Mouse (Mus musculus) kidney, postnatal 14 days (tissue): ENCODE data around the gene Ankrd12.

ENCODE experiments used
- DNase-seq: peaks from one replicate; pipeline ENCODE4 v3.0.0; 2022; ENCODE audit warnings: mixed read lengths

Ankrd12 gene

DNA sequence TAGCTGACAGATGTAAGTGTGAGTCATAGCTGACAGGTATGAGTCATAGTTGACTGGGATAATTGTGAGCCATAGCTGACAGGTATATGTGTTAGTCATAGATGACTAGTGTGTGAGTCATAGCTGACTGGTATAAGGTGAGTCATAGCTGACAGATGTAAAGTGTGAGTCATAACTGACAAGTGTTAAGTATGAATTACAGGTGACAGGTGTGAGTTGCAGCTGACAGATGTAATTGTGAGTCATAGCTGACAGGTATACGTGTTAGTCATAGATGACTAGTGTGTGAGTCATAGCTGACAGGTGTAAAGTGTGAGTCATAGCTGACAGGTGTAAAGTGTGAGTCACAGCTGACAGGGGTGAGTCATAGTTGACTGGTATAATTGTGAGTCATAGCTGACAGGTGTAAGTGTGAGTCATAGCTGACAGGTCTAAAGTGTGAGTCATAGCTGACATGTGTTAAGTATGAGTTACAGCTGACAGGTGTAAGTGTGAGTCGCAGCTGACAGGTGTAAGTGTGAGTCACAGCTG is 115.2 kb downstream of the Ankrd12 start:
- no peak for DNase-seq

DNA sequence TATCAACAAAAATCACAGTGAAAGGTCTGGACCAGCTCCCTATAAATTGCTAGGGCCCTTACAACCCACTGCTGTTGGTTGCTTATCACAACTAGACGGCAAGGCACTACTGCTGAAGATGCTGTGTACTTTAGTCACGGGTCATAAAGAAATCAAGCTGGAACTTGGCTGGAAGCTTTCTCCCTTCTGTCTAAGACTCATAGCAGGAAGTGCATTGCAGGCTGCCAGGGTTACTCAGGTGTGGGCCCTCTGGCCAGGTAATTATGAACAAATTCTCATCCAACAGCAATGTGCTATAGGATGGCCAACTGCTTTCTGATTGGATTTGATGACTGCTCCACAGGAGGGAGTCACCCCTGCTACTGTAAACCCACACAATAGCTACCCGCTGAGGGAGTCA is 117.9 kb downstream of the Ankrd12 start:
- no peak for DNase-seq

DNA sequence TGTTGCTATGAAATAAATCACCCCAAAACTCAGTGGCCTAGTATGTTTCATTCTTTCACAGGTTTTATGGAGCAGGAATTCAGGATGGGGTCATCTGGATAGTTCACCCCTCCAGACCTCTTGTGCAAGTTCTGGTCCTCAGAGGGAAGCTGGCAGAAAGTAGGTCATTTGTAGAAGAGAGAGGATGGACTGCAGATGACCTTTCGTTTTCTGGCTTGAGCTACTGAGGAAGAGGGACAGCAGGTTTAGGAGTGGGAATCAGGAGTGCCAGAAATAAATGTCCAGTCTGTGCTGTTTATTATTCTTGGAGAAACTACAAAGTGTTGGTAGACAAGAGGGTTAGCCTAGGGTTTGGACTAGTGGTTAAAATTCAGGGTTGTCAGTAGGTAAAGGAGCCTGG is 118.5 kb downstream of the Ankrd12 start:
- no peak for DNase-seq

DNA sequence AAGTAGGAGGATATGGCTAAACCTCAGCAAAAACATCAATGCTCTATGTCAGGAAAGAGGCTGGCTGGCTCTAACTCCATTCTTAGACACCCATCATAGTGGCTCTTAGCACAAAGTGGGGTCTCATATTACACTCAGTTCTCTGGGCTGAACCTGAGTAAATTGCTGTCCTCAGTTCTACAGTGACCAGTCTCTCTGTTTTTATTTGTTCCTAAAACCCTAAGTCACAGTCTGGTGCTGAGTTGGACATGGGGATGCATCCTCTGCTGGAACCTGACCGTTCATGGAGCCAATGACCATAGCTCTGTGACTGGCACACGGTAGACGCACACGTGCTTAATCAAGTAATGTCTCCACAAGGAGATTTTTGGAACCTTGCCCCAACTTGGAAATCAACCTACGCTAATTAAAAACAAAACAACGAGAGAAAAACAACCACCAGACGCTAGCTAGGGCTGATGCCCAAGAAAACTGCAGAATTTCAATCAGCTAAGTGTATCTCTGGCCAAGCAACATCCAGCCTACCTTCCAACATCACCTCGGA is 119.0 kb downstream of the Ankrd12 start:
- DNase-seq: no peak

DNA sequence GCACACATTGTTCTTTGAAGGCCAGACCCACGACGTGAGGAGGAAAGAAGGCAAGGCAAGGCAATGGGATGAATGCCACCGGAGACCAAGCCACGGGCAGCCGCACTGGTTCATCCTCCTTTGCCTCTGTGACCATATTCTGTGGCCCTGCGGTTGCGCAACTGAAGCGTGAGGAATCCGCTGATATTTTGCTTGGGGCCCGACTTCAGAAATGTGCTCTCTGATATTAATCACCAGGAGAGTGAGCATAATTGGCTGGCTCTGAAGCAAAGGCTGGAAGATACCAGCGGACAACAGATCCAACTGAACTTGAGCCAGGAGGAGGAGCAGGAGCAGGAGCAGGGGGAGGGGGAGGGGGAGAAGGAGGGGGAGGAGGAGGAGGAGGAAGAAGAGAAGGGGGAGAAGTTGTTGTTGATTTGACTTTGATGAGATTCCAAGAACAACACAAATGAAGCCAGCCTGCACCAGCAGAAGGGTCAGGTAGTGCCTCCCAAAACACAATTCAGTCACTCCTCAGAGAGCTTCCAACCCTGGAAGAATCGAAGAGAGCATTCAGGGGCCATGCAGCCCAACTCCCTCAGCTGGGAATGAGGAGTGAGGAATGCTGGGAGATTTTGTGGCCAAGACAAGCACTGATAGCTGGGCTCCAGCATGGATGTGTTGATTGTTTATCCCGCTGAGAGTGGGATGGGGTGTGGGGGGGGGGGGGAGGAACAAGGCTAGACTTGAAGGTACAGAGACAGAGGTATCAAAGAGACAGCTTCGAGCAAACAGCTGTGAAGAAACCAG is 119.7 kb downstream of the Ankrd12 start:
- DNase-seq: peak; percentile 58

DNA sequence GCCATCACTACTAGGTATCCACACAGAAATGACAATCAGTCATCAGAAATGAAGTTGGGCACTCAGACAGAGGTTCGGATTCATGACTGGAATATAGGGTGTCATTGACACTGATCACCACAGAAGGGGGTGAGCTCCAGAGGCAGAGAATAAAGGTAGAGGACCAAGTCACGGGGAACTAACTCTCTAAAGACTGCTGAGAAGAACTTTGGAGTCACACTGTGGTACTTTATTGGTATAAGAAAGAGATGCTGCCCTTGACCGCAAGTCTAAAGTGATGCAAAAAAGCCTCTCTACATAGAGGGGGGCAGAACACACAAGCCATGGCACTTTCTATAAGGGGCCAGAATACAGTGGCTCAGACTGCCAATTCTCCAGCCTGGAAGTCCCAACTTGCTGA is 120.7 kb downstream of the Ankrd12 start:
- DNase-seq: no peak

DNA sequence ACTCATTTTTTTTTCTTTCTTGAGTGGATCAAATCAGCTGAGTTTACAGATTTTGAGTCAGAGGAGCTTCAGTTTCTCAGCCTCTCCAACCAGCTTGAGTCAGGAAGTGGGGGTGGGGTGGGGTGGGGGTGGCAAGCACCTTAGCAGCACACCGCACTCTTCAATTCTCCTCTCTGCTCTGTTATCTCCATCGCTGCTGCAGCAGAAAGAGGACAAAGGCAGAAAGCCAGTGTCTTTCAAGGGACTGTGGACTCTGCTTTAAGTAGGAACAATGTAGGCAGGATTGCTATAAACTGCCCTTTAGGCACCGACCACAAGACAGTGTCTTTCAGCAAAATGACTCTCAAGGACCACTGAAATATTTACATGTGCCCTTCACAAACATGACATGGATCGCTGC is 122.9 kb downstream of the Ankrd12 start:
- no peak for DNase-seq

DNA sequence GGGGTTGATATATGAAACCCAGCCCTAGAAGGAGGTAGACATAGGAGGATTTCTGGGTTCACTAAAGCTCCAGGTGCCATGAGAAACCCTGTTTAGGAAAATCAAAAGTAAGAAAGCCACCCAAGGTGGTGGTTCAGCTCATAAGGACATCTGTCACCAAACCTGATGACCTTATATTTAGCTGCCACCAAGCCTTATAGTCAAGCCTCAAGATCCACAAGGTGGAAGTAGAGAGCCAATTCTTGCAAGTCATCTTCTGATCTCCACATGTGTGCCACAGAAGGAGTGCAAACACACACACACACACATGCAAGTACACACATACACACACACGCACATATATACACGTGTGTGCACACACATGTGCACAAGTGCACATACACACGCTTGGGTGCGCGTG is 124.8 kb downstream of the Ankrd12 start:
- no peak for DNase-seq

DNA sequence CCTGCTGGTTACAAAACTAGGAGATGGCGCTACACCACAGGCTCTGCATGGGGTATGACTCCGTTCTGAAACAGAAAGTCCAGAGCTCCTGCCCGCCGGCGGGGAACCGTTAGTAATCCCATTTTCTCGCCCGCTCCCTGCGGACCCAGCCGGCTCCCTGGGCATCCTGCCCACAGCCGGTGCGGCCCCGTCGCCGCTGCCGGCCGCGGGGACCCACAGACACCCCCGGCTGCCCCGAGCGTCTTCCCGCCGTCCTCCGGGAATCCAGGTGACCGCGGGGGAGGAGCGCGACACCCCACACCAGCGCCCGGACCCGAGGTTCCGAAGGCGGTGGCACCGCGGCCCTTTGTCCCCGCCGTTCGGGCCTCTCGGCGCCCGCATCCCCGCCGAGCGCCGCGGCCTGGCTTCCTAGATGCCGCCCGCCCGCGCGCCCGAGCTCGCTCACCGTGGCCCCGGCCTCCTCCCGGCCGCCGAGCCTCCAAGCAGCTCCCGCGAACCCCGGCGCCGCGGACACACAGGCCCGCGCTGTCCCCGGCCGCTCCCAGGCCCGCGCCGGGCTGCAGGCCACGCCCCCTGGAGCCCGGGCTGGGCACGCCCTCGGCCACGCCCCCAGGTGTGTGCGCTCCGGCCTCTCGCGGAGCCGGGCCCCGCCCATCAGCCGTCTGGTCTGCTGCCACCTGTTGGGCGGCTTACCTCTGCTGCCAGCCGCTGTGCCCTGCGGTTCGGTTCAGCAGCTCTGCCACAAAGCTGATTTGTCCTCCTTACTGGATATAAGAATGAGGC is 126.1 kb downstream of the Ankrd12 start, which contains the start of gene Twsg1:
Twsg1 (minus strand) TSS at position 605 of the 783 bp plus-strand sequence.
- peak; percentile 98 for DNase-seq

DNA sequence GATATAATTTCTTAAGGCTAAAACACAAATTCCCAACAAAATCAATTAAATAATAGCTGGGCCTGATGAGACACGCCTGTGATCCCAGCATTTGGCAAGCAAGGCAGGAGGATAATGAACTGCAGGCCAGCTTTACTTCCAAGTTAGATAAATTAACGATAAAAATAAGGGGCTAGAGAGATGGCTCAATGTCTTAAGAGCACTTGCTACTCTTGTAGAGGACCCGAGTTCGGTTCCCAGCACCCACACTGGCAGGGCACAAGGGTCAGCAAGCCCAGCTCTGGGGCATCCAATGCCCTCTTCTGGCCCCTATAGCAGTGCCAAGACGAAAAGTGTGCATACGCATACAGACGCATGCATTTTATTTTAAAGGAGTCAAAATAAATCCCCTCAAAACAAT is 126.7 kb downstream of the Ankrd12 start:
- no peak for DNase-seq

DNA sequence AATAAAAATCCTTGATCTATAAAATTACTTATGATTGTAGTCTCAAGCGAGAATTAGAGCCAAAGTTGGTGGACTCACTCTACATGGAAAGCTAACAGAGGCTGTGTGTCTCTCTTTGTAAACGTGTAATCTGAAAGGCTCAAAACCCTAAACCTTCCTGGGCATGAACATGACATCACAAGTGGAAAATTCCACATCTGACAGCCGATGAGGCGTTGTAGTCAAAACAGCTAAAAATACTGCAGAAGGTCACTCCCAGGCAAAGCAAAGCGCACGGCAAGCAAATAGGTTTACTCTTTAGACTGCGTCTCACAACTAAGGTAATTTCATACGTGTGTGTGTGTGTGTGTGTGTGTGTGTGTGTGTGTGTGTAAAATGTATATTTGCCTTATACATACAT is 129.6 kb downstream of the Ankrd12 start:
- peak; percentile 50 for DNase-seq

DNA sequence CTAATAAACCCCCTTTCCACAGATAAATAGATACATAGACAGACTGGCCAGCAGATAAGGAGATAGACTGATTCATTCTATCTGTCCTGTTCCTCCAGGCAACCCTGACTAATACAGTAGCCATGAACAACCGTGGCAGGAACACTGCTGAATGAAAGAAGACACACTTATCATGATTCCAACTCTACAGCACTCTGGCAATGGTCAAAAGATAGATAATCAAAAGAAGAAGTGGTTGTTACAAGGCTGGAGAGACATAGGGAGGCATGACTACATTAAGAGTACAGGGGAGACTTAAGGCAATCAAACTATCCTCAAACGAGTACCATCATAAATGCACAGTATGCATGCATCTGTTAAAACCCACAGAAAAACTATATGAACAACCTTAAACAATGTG is 131.5 kb downstream of the Ankrd12 start:
- DNase-seq: no peak

DNA sequence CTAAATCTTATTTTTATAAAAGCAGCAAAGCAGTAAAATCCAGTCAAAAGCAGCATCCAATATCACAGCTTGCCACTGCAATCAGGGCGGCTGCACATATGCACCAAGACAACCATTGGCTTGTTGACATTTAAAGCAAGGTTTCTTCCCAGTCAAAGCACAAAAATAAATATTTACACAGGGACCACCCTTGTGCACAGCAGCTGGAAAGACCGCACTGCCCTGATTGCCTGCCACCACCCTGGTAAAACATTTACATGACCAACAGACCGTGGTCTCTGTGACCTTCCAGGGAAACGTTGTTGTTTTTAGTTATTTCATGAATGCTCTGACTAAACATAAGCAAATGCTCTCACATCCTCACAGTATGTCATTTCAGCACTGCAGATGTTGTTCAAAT is 134.5 kb downstream of the Ankrd12 start:
- peak; percentile 65 for DNase-seq

DNA sequence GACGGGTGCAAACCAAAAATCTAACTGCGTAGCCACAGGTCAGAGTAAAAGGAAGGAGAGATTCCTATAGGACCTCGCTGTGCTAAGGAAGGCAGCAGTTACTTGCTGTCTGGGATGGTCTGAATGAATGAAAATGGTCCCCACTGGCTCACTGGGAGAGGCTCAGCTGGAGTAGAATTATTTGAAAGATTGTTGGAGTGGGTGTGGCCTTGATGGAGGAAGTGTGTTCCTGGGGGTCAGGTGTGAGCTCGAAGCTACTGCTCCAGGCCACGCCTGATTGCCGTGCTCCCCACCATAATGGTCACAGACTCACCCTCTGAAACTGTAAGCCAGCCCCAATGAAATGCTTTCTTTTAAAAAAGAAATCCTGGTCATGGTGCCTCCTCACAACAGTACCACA is 135.6 kb downstream of the Ankrd12 start:
- no peak for DNase-seq

DNA sequence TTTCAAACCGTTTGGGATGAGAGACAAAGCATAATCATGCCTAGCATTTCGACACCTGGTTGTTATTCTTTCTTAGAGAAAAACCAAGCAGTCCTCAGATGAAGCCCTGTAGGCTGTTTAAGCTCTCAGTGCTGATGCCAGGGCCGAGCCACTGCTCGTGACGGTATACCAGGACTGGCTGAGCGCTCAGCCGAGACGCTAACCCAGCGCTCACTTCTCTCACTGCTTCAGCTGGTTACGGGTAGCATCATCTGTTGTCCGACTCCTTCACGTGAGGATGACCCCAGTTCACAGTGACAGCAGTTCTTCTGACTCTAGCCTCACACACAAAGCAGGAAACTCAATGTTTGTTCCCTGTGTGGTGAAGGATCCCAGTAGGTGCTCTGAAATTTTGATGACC is 136.7 kb downstream of the Ankrd12 start:
- DNase-seq: no peak

DNA sequence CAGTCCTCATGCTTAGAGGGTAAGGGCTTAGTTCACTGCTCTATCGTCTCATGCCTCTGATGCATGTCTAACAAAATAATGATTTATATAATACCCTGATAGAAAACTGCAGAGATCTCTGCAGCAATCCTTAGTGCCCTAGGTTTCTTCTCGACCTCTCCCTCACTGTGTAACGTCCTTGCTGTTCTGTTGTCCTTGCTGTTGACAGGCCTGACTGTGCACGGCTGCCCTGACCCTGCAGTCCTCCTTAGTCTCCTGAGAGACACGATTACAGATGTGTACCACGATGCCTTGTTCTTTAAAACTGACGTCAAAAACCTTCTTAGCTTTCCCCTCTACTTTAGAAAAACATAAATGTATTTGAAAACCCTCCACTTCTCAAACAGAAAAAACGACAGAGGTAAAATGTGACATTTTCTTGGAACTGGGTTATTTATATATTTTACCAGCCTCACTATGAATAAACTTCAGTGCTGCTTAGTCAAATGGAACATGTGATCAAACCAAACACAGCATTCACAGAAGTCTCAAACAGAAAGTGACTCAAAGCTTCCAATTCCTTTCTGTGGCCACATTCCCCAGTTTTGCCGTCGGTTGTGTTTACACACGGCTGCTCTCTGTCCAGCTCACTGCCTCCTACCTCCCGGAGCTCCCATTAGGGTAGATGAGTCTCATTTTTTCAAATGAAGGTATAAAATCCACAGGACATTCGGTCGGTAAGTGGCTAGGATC is 137.3 kb downstream of the Ankrd12 start:
- DNase-seq: peak; percentile 34

DNA sequence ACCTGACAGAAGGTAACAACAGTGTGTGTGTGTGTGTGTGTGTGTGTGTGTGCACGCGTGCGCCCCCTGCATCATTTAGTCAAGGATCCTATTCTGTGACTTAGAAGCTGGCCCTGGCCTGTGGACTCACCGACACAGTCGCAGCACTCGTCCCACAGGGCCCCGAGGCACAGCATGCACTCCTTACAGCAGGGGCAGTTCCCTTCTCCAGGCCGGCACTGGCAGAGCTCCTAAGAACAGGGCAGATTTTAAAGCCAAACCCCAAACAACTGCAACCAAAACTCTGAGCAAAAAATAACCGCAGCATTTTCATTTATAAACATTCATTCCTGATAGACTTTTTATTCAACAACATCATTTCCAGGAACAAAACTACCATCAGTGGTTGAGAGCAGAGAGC is 139.2 kb downstream of the Ankrd12 start:
- no peak for DNase-seq

DNA sequence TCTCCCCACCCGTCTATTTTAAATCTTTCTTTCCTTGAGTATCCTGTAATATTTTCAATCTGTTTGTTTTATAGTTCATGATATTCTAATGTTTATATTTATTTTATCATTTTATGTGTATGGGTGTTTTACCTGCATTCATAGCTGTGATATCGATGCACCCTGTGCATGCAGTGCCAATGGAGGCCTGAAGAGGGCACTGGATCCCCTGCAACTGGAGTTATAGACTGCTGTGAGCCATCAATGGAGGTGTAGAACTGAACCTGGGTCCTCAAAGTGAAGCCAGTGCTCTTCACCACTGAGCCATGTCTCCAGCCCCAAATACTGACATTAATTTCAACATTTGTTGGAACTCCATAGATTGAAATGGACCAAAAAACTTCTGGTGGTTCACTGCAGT is 143.1 kb downstream of the Ankrd12 start:
- DNase-seq: no peak

DNA sequence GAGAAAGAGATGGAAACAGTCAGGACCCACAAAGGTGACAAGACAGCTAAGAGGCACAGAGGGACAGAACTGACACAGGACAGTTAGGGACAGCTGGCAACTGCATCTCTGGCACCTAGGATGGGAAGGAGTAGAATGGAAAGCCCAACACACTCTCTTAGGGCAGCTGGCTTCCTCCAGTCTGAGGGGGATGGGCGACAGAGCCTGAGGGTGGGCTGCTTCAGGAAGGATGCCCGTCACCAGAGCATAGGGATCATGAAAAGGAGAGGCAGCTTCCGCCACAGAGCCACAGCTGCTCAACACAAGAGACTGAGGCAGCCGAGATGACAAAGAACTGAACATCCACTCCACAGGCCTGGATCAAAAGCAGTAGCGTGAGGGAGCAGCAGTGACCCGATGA is 145.4 kb downstream of the Ankrd12 start:
- no peak for DNase-seq

DNA sequence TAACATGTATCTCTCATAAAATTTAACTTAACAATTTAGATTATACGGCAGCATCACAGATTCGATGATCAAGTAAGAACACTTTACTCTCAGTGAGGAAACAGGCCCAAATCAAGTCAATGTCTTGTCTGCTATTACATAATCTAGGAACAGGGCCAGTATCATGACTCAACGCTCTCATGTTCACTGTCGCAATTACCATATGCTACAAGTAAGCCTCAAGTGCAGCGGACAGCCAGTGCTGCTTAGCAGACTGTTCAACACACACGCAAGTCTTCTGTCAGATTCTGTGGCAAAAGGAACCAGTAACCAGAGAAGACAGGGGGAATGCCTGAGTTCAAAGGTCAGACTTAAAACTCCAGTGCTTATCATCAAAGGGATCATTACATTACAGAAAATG is 145.9 kb downstream of the Ankrd12 start:
- peak; percentile 37 for DNase-seq

DNA sequence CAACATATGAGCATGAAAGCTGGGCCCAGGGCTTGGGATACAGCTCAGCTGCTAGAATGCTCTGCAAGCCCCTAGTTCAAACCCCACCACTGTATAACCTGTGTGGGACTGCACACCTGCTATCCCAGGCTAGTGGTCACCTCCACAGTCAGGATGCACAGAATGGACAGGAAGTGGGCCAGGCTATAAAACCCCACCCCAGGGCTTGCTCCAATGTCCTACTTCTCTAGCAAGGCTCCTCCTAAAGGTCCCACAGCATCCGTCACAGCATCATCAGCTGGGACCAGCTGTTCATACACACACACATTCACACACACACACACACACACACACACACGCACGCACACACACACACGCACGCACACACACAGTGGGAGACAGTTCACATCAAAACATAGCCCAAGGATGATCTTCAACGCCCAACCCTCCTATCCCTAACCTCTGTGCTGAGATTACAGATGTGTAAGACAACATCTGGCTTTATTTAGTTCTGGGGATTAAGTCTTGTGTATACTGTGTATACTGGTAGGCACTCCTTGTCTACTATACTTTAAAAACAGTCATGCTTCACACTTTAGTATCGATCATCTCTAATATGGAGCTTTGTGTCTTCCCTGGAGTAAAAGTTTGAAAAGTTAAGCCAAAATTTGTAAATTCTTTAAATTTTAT is 146.6 kb downstream of the Ankrd12 start:
- no peak for DNase-seq

DNA sequence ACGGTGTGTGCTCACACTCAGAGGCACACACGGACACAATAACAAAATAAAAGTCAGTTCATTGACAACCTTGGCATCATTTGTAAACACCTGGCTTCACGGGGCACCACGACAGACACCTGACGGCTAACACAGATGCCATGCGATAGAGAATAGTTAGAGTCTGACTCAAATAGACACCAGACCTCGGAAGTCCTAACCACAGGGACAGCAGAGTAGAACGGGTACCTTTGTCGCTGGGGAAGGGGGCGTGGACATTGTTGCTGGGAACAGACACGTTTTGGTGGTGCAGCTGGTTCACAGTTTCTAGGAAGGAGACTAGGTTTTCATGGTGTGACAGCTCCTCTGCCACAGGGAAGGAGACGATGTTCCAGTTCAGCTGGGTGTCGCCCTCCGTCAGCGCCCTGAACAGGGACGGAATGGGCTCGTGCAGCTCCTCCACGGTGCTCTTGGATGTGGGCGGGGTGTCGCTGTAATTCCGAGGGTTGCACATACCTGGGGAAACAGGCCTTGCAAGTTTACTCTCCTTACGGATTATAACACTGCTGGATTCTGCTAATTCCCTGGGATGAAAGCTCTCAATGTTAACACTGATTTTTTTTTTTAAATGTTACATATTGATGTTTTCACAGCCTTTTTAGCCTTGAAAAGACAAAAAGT is 147.4 kb downstream of the Ankrd12 start:
- no peak for DNase-seq
